Mouse (Mus musculus): Measurements from ENCODE around the gene Fig4.

The Fig4 gene

DNA sequence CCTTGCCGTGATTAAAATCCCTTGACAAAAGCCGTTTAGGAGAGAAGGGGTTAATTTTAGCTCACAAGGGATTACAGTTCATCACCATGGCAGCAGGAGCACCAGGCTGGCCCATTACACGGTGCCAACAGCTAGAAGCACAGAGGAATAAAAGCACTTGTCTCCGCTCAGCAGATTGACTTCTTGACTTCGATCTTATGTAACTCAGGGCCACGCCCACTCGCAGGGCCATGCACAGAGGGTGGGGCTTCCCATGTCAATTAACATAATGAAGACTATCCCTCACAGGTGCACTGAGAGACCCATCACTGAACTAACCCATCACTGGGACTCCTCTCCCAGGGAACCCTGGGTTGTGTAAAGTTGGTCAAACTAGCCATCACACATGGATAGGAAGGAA, 7.9 kb downstream of the Fig4 start:
- no peaks in the 10 kb centered on the region for H3K36me3 ChIP-seq (ENCODE audit: insufficient read depth, low read length)
- no peaks in the 10 kb centered on the region for H3K27me3 ChIP-seq (ENCODE audit: insufficient read depth, low read length)
- H3K4me1 ChIP-seq (replicated peaks; ENCODE audit: low read depth, low read length), result peaks cover 58% of the 10 kb centered on the region
- no peaks in the 10 kb centered on the region for H3K9me3 ChIP-seq (ENCODE audit: low read length)
- no peak overlapping the region for H3K4me3 ChIP-seq (replicated peaks; ENCODE audit: low read length)
- TF ChIP-seq NANOG (IDR thresholded peaks at IDR 0.05; ENCODE audit: borderline replicate concordance, low read length), result no peak

DNA sequence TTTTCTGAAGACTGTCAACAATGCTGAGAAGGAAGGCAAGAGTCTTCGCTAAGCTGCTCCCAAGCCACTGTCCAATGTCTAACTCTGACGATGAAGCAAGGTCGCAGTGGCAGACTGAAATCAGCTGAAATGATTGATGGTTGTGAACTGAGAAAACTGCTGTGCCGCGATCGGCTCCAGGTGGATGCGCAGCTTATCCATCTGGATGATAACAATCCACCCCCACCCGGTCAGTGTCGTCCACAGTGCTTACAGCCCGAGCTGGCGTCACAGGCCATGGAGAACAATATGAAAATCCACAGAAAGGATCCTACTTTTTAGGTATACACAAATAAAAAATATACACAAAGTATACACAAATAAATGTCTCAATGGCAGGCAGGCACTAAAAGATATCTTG, 8.3 kb downstream of the Fig4 start:
- no peaks in the 10 kb centered on the region for H3K36me3 ChIP-seq (ENCODE audit: insufficient read depth, low read length)
- no peak overlapping the region for H3K4me3 ChIP-seq (replicated peaks; ENCODE audit: low read length)
- no peaks in the 10 kb centered on the region for H3K9me3 ChIP-seq (ENCODE audit: low read length)
- no peaks in the 10 kb centered on the region for H3K27me3 ChIP-seq (ENCODE audit: insufficient read depth, low read length)
- no peak for TF ChIP-seq POU5F1 (IDR thresholded peaks at IDR 0.05; ENCODE audit: borderline replicate concordance, low read length)
- no peak for TF ChIP-seq CTCF (conservative IDR thresholded peaks at IDR 0.05; ENCODE audit: low read length)
- TF ChIP-seq NANOG (IDR thresholded peaks at IDR 0.05; ENCODE audit: borderline replicate concordance, low read length), result no peak
- H3K4me1 ChIP-seq (replicated peaks; ENCODE audit: low read depth, low read length), result peaks cover 55% of the 10 kb centered on the region

- Histone ChIP-seq H3K4me1 (replicated peaks; ENCODE audit: low read depth, low read length) (peaks cover 59% of the 10 kb centered on the region), H3K27me3 (ENCODE audit: insufficient read depth, low read length) (no peaks in the 10 kb centered on the region), H3K9me3 (ENCODE audit: low read length) (no peaks in the 10 kb centered on the region), H3K36me3 (ENCODE audit: insufficient read depth, low read length) (no peaks in the 10 kb centered on the region), H3K4me3 (replicated peaks; ENCODE audit: low read length) (no peak overlapping the region)
- no peak for TF ChIP-seq NANOG (IDR thresholded peaks at IDR 0.05; ENCODE audit: borderline replicate concordance, low read length)
Observed at GRCm38 (mm10) chr10:41293019-41293418, 10.0 kb downstream of the Fig4 start.

DNA sequence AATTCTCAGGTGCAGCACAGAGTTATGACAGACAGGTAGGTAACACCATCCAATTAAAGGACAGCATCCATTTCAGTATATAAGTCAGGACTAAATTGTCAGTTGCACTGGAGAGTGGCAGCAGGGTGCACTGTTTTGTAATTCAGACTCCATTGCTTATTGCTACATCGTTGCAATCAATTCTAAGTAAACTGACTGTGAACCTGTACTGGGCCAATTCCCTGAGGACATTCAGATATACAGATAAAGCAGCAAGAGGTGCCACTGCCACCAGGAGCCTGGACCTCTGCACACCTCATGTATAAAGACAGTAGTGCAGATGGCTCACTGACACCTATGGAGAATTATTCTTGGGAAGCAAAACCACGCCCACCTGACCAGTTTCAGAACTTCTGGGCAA, 12.0 kb downstream of the Fig4 start:
- no peak overlapping the region for H3K4me3 ChIP-seq (replicated peaks; ENCODE audit: low read length)
- H3K9me3 ChIP-seq (ENCODE audit: low read length), result peaks cover 11% of the 10 kb centered on the region
- no peak for TF ChIP-seq NANOG (IDR thresholded peaks at IDR 0.05; ENCODE audit: borderline replicate concordance, low read length)
- TF ChIP-seq POU5F1 (IDR thresholded peaks at IDR 0.05; ENCODE audit: borderline replicate concordance, low read length), result no peak
- no peak for TF ChIP-seq CTCF (conservative IDR thresholded peaks at IDR 0.05; ENCODE audit: low read length)
- H3K36me3 ChIP-seq (ENCODE audit: insufficient read depth, low read length), result peaks cover 5% of the 10 kb centered on the region; the same call in 1 of the 2 replicates
- peaks cover 50% of the 10 kb centered on the region for H3K4me1 ChIP-seq (replicated peaks; ENCODE audit: low read depth, low read length)
- H3K27me3 ChIP-seq (ENCODE audit: insufficient read depth, low read length), result no peaks in the 10 kb centered on the region

DNA sequence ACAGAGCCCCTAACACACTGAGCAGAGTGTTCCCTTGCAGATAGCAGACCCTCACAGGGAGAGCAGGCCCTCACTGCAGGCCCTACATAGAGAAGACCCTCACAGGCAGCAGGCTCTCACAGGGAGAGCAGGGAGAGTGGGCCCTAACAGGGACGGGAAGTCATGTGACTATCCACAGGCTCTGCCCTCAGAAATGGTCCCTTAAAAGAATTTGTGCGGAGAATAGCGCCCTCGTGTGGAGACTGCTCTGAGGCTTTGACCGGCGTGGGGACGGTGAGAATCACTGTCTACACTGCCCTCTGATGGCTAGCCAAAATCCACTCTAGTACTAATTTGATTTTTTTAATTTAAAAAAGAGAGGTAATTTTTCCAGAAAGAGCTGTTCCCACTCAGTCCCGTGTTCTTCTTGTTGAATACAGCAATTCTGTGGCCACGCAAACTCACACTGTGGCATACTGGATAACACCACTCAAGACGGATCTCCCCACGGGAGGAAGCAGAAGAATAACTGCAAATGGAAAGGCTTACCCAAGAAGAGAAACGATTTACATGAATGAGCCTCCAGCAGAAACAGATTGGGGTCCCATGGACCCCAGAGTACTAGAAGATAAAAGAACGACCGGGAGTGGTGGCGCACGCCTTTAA, 14.2 kb downstream of the Fig4 start:
- H3K36me3 ChIP-seq (ENCODE audit: insufficient read depth, low read length), result peaks cover 23% of the 10 kb centered on the region
- peaks cover 37% of the 10 kb centered on the region for H3K4me1 ChIP-seq (replicated peaks; ENCODE audit: low read depth, low read length)
- H3K27me3 ChIP-seq (ENCODE audit: insufficient read depth, low read length), result no peaks in the 10 kb centered on the region
- H3K4me3 ChIP-seq (replicated peaks; ENCODE audit: low read length), result 0 out of 2 replicates have a peak overlapping the region, but pooled peaks have one; percentile 14
- TF ChIP-seq NANOG (IDR thresholded peaks at IDR 0.05; ENCODE audit: borderline replicate concordance, low read length), result no peak
- TF ChIP-seq CTCF (conservative IDR thresholded peaks at IDR 0.05; ENCODE audit: low read length), result peak; percentile 87
- H3K9me3 ChIP-seq (ENCODE audit: low read length), result peaks cover 13% of the 10 kb centered on the region

DNA sequence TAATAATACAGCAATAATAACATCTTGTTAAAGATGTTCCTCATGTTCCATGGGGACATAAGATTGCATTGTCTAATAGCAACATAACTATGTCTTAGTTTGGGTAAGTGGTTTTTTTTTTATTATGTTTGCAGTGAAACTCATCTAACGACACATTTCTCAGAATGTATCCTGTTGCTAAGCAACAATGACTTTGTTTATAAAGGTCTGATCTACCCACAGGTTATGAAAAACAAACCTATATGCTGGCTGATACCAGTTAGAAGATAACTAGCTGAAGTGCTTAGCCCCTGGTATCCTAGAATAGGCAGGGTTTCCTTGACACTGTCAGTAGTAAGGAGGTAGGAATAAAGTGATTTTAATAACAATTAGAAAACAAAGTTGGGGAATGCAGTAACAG, 15.0 kb downstream of the Fig4 start:
- no peak overlapping the region for H3K4me3 ChIP-seq (replicated peaks; ENCODE audit: low read length)
- TF ChIP-seq CTCF (conservative IDR thresholded peaks at IDR 0.05; ENCODE audit: low read length) (no peak), NANOG (IDR thresholded peaks at IDR 0.05; ENCODE audit: borderline replicate concordance, low read length) (no peak), POU5F1 (IDR thresholded peaks at IDR 0.05; ENCODE audit: borderline replicate concordance, low read length) (no peak)
- no peaks in the 10 kb centered on the region for H3K27me3 ChIP-seq (ENCODE audit: insufficient read depth, low read length)
- peaks cover 29% of the 10 kb centered on the region for H3K4me1 ChIP-seq (replicated peaks; ENCODE audit: low read depth, low read length)
- peaks cover 13% of the 10 kb centered on the region for H3K9me3 ChIP-seq (ENCODE audit: low read length)
- peaks cover 32% of the 10 kb centered on the region for H3K36me3 ChIP-seq (ENCODE audit: insufficient read depth, low read length)

- Histone ChIP-seq H3K9me3 (ENCODE audit: low read length) (peaks cover 13% of the 10 kb centered on the region), H3K36me3 (ENCODE audit: insufficient read depth, low read length) (peaks cover 36% of the 10 kb centered on the region), H3K4me3 (replicated peaks; ENCODE audit: low read length) (no peak overlapping the region), H3K4me1 (replicated peaks; ENCODE audit: low read depth, low read length) (peaks cover 24% of the 10 kb centered on the region), H3K27me3 (ENCODE audit: insufficient read depth, low read length) (no peaks in the 10 kb centered on the region)
- TF ChIP-seq POU5F1 (IDR thresholded peaks at IDR 0.05; ENCODE audit: borderline replicate concordance, low read length), result no peak
Observed at GRCm38 (mm10) chr10:41287618-41288017, 15.4 kb downstream of the Fig4 start.

GRCm38 (mm10) chr10:41282086-41282485, 21.0 kb downstream of the Fig4 start:
- TF ChIP-seq CTCF (conservative IDR thresholded peaks at IDR 0.05; ENCODE audit: low read length), result no peak
- H3K4me3 ChIP-seq (replicated peaks; ENCODE audit: low read length), result no peak overlapping the region
- H3K9me3 ChIP-seq (ENCODE audit: low read length), result peaks cover 12% of the 10 kb centered on the region
- H3K4me1 ChIP-seq (replicated peaks; ENCODE audit: low read depth, low read length), result no peaks in the 10 kb centered on the region
- H3K36me3 ChIP-seq (ENCODE audit: insufficient read depth, low read length), result peaks cover 42% of the 10 kb centered on the region
- no peaks in the 10 kb centered on the region for H3K27me3 ChIP-seq (ENCODE audit: insufficient read depth, low read length)

DNA sequence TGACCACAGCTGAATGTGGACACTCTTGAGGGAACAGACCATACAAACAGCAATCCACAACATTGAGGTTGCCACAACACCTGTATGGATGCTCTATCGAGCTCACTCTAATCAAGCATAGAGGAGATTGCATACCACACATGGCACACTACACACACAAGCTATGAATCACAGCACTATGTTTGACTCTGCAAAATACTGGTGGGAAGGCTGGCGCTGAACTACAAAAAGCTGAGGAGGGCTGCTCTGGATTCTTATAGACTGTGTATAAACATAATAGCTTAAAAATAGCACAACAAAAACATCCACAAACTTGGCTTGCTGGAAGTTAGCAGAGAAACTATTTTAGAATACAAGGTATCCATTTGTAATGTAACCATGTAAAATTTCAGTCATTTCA, 22.3 kb downstream of the Fig4 start:
- Histone ChIP-seq H3K9me3 (ENCODE audit: low read length) (no peaks in the 10 kb centered on the region), H3K4me3 (replicated peaks; ENCODE audit: low read length) (no peak overlapping the region), H3K36me3 (ENCODE audit: insufficient read depth, low read length) (peaks cover 45% of the 10 kb centered on the region), H3K27me3 (ENCODE audit: insufficient read depth, low read length) (no peaks in the 10 kb centered on the region), H3K4me1 (replicated peaks; ENCODE audit: low read depth, low read length) (no peaks in the 10 kb centered on the region)
- no peak for TF ChIP-seq POU5F1 (IDR thresholded peaks at IDR 0.05; ENCODE audit: borderline replicate concordance, low read length)
- no peak for TF ChIP-seq CTCF (conservative IDR thresholded peaks at IDR 0.05; ENCODE audit: low read length)
- no peak for TF ChIP-seq NANOG (IDR thresholded peaks at IDR 0.05; ENCODE audit: borderline replicate concordance, low read length)
